Mouse (Mus musculus): ENCODE results near the gene Tacstd2.
A peak's percentile ranks its signal among the peaks of the same experiment; 100 is the strongest.
"Not testable (repeated sequence)": the region's sequence is repeated elsewhere in the genome, so short reads cannot be mapped to it uniquely, and the experiment has no call there.

The Tacstd2 gene

GRCm38 (mm10) chr6:67535777-67536054 is at the start of gene Tacstd2:
TSS of gene Tacstd2 (minus strand) at chr6:67535796.
- no peak for DNase-seq (ENCODE audit: low read depth, low spot score)

DNA sequence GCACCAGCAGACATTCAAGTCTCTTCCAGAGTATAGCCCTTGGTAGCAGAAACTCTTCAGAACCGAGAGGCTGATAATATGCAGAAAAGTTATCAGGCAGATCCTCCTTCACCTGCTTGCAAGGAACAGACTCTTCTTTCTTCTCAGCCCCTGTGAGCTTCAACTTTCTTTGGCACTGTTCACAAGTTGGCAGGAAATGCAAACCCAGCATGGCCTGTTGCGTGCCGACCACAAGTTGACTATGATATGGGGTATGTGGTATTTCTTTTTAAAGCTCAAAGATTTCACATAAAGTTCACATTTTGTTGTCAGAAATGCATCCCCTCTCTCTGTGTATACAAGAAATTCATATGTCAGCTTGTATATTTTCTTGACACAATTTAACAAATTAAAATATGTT is 30.7 kb upstream of the Tacstd2 start:
- DNase-seq (ENCODE audit: low read depth, low spot score): no peak

- no peak for DNase-seq (ENCODE audit: low read depth, low spot score)
Observed at GRCm38 (mm10) chr6:67555376-67555775, 19.8 kb upstream of the Tacstd2 start.

GRCm38 (mm10) chr6:67549550-67549949 is 14.0 kb upstream of the Tacstd2 start:
- DNase-seq (ENCODE audit: low read depth, low spot score): no peak

DNA sequence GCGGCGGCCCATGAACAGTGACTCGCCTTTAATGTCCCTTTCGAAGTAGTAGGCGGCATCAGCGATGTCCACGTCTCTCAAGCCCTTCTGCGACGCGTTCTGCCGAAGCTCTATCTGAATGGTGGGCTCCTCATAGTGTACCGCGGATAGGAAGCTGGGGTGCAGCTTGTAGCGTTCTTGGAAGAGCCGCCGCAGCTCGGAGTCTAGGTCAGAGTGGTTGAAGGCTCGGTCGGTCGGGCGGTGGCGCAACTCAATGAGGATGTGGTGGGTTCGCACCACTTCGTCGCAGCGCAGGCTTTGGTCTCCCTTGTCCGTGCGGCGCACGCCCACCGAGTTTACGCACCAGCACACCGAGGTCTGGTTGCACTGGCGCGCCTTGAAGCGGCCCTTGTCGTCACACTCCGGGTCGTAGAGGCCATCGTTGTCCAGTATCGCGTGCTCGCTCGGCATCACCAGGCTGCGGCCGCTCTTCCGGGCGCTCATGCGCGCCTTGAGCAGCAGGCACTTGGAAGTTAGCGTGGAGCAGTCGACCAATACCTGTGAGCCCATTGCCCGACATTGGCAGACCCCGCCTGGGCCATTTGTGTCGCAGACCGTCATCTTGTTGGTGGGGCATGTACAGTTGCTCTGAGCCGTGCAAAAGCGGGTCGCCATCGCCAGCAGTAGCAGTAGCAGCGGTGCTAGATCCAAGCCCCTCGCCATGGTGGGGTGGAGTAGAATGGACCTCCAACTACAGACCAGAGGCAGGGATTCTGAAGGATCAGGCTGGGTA is 405 bp downstream of the Tacstd2 start:
- DNase-seq (ENCODE audit: low read depth, low spot score): no peak

DNA sequence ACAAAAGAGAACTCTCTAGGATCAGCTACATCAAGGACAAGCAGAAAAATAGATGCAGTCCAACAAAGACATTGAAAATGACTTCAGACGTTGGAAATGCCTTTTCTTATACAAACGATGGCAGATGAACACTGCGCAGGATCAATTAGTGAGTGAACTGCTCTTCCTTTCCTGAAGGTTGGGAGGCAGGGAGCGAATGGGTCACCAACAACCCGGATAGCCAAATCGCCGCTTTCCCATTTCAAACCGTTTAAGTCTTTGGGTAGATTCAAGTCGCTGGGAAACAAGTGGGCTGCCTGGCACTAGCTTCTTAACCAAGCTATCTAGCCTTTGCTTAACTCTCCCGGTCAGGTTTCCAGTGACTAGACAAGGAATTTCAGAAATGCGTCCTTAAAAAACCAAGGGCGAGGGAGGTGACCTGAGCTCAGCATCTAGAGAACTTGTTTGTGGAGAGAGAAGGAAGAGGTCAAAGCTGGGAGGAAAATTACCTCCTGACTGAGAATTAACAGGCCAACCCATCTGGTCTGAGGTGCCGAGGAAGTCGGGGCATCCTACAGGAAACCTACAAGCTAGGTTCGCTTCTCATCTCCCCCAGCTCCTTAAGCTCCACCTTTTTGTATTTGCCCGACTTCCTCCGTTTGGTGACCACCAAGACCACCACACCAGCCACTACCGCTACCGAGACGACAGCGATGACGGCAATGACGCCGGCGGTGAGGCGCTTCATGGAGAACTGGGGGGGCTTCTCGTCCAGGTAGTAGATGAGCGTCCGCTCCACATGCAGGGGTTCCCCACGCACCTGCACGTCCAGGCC is 1.2 kb downstream of the Tacstd2 start:
- DNase-seq (ENCODE audit: low read depth, low spot score): no peak

- no peak for DNase-seq (ENCODE audit: low read depth, low spot score)
Observed at GRCm38 (mm10) chr6:67532665-67533440, 2.7 kb downstream of the Tacstd2 start.

DNA sequence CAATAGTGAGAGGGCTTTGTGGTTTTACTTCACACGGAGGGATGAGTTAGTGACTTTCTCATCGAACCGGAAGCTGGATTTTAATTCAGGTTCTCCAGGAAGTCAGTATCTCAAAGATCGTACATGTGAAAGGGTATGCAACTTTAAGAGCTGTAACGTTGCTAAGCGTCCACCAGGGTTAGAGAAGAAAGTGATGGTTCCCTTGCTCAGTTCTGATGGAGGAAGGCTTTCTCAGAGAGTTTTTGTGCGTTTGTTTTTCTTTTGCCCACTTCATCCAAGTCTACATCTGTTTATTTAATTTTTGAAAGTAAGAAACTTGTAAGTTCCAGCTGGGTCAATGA is 3.8 kb downstream of the Tacstd2 start:
- DNase-seq (ENCODE audit: low read depth, low spot score): no peak

GRCm38 (mm10) chr6:67530992-67531821 is 4.4 kb downstream of the Tacstd2 start:
- no peak for DNase-seq (ENCODE audit: low read depth, low spot score)

- no peak for DNase-seq (ENCODE audit: low read depth, low spot score)
Observed at GRCm38 (mm10) chr6:67526356-67526755, 9.2 kb downstream of the Tacstd2 start.

DNA sequence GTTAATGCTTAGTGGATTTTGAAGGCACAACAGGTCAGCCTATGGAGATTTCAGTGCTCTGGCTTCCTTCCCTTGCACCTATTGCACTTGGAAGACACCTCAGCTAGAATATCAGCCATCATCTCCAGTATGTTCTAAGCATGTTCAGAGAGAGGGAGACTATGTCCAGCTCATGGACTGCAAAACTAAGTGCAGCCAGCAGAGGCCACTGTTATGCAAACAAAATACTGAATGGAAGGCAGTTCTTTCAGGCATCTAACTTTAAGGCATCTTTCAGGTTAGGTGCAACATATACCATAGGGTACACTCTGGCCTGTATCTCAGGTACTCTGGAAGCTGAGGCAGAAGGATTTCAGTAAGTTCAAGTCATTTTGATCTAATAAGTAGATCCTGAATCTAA is 24.8 kb downstream of the Tacstd2 start:
- DNase-seq (ENCODE audit: low read depth, low spot score): peak; percentile 29

DNA sequence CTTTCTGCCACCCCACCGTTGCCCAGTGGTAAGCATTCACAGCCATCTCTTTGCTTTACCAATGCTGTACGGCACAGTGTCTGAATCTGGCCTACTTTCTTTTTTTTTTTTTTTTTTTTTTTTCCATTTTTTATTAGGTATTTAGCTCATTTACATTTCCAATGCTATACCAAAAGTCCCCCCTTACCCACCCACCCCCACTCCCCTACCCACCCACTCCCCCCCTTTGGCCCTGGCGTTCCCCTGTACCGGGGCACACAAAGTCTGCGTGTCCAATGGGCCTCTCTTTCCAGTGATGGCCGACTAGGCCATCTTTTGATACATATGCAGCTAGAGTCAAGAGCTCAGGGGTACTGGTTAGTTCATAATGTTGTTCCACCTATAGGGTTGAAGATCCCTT is 33.7 kb downstream of the Tacstd2 start:
- not testable (repeated sequence) for DNase-seq (ENCODE audit: low read depth, low spot score)

DNA sequence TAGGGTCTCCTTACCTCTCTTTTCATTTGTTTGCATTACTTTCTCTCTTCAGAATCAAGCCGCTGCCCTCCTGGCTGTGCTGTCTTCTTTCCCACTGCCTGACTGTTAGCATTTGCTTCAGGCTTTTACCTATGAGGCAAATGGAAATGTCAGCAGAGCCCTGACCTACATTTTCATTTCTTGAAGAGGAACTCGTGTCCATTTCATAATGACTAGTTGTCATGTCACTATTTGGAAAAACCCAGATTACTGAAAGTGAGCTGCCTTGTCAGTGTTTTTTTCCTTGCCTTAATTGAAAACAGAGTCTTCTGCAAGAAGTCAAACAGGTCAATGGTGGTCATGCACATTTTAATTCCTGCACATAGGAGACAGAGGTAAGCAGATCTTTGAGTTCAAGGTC is 43.8 kb downstream of the Tacstd2 start, which contains the start of gene Il23r:
Gene Il23r, minus strand, starts transcription at position 101 of the 400 bp plus-strand sequence.
- DNase-seq (ENCODE audit: low read depth, low spot score): no peak
